Mouse (Mus musculus) ovary, adult 18-20 months (tissue): Measurements from ENCODE around the gene Pde3b.
A peak's percentile ranks its signal among the peaks of the same experiment; 100 is the strongest.
"Not testable (repeated sequence)": the region's sequence is repeated elsewhere in the genome, so short reads cannot be mapped to it uniquely, and the experiment has no call there.

Experiments used
- DNase-seq: peaks from one replicate; pipeline ENCODE4 v3.0.0; 2022; ENCODE audit warnings: low spot score, mixed read lengths

Pde3b gene

DNA sequence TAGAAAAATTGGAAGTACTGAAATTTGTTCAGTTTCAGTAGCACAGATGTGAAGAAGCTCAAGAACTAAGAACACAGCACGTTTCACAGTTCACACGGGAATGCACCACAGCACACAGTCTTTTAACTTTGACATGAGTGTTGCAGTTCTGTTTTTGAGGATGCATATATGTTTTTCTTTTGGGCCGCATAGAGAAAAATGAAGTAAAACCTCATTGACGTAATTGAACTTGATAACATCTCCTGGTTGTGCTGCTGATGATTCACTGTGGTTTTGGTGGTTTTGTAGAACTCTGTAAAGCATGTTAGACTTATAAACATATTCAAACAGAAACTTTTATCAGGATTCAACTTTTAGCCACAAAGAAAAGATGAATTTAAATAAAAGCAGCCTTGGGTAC, 64.7 kb downstream of the Pde3b start:
- DNase-seq: no peak

DNA sequence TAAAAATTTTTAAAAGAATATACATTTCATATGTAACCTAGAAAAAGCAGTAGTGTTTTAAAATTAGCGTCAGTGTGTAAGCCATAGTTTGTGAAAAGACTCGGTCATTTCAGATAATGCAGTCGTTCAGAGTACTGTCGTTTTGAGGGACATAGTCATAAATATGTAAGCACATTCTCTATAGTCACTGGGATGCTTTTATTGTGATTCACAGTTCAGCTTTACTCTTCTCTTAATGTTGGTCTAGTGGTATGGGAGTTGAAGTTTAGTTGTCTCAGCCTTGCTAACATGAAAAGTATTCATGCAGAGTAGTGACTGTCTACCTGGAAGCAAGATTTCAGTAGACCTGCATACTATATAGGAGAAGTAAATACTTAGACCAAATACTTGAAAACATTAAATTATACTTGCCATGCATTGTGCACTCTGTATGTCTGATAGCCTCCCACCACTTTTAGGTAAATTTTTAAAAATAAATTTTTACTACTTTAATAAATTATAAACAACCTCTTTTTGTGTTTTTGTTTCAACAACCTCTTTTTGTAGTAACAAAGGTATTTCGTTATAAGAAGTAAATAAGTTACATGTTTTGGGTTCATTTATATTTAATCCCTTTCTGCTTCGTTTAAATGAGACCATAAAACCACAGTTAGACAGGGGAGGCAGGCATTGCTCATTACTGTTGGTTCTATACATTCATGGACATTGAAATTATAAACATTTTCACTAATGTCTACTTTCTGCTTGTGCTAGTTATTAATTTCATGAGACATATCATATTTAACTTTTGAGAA, 65.3 kb downstream of the Pde3b start:
- no peak for DNase-seq

DNA sequence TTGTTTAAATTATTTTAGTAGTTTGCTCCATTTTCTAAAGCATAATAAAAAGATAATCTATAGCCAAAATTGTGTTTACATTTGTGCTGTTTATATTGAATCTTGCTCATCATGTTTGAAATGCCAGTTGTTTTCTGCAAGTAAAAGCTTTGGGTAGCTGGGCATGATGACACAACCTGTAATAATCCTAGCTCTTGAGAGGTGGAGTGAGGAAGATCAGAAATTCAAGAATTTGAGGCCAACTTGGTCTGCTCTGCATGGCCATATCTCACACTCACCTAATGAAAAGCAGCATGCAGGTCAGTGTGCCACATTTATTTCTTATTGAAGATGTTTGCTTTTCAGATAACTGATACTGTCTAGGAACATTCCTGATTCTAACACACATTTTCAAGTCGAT, 65.9 kb downstream of the Pde3b start:
- DNase-seq: no peak

DNA sequence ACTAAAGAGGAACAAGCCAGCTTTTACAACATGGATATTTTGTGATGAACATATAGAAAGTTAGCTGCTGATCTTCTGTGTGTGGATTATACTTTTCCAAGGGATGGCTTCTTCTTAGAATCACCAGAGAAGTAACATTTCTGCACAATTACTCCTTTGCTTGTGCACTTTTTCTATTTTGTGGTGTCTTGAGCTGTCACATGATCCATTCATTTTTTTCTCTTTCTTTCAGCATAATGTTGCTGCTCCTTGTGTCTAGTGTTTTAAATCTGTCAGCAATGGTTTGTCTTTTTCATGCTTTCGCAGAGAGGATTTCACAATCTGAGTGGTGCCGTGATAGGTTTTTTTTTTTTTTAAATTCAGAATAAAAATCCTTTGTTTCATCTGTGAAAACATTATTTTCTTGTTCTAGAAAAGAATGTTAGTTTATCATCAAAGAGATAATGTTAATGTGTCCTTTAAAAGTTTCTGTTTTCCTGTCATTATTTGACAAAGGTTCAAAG, 66.4 kb downstream of the Pde3b start:
- no peak for DNase-seq

- DNase-seq: no peak
Observed at GRCm38 (mm10) chr7:114492540-114492939, 77.5 kb downstream of the Pde3b start.

- no peak for DNase-seq
Observed at GRCm38 (mm10) chr7:114494033-114494432, 79.0 kb downstream of the Pde3b start.

- no peak for DNase-seq
Observed at GRCm38 (mm10) chr7:114499293-114499692, 84.2 kb downstream of the Pde3b start.

- no peak for DNase-seq
Observed at GRCm38 (mm10) chr7:114508879-114509278, 93.8 kb downstream of the Pde3b start.

GRCm38 (mm10) chr7:114520122-114520521, 105.0 kb downstream of the Pde3b start:
- DNase-seq: no peak

GRCm38 (mm10) chr7:114526245-114526644, 111.2 kb downstream of the Pde3b start:
- no peak for DNase-seq

- no peak for DNase-seq
Observed at GRCm38 (mm10) chr7:114536179-114536578, 121.1 kb downstream of the Pde3b start.

GRCm38 (mm10) chr7:114562531-114563241, 147.6 kb downstream of the Pde3b start, which contains the start of gene Cyp2r1:
Gene Cyp2r1 (minus strand): TSS chr7:114562972.
- peak; percentile 83 for DNase-seq

DNA sequence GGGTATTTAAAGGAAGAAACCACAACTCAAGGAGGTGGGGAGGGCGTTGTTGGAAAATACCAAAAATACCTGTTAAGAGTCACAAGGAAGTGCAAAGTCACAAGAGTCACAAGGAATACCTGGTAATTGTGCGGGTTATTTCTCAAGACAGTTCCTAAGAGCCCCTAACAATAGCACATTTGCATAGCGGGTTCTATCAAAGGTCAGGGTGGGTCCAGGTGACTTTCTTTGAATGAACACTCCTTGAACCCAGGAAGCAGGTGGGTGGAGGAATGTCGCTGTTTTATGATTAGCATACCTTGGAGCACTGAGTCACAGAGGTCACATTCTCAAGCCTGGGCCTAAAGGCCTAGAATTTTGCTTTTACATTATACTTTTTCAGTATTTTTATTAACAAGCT, 158.8 kb downstream of the Pde3b start:
- DNase-seq: not testable (repeated sequence)

- no peak for DNase-seq
Observed at GRCm38 (mm10) chr7:114576931-114577330, 161.8 kb downstream of the Pde3b start.

GRCm38 (mm10) chr7:114577665-114578064, 162.6 kb downstream of the Pde3b start:
- no peak for DNase-seq

DNA sequence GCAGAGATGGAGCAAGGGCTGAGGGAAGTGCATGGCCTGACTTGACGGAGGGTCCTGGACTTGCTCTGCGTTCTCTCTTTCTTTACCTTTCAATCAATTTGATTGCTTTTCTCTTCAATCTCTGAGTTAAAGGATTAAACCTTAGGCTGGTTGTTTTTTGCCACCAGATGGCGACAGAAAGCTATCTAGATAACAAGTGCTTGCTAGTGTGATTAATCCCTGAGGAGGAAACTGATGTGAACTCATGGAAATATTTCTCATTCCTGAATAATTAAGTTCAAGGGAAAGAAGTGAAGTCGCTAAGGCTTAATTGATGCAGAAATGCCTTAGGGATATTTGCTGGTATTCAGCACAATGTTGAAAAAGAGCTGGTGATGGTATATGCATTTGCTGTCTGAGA, 165.3 kb downstream of the Pde3b start:
- no peak for DNase-seq

DNA sequence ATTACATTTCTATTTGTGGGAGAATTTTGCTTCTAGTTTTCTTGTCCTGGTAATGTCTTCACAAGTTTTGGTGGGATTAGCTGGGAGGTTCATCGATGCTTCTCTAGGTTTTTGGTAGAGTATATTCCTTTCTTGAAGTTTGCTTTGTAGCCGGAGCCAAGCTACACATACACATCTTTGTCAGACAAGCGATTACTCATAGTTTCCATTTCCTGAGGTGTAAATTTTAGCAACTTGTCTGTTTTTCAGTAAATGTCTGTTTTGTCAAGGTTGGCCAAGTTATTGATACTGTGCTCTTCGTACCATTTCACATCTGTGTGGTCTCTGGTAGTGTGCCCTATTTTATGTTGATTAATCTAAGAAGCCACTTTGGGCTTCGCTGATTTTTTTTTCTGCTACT, 166.1 kb downstream of the Pde3b start:
- no peak for DNase-seq

DNA sequence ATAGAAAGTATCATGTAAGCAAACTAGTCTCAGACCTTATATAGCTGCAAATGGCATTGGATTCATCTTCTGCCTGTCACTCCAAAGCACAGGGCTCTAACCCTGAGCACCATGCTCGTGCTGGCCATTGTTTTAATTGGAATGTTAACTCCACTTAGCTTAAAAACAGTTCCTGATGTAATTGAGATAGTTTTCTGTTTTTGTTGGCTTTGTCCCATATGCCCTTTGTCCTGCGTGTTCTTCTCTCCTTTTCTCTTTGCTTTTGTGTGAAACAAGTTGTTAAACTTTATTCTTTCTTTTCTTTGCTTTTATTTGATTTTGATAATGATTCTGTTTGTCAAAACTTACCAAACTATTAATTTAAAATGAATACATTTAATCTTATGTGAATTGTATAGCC, 167.4 kb downstream of the Pde3b start:
- no peak for DNase-seq
